Mouse (Mus musculus): ENCODE measurements around the gene Tmem223. TPM values are rescaled to one million over a fixed set of nuclear protein-coding genes. Genes with fewer than 3 reads are reported as not detected.

Tmem223 gene
- 10 to 100 TPM; 24.2 to 30.1 TPM for total RNA-seq (2023)

GRCm38 (mm10) chr19:8770567-8771270, at the start of gene Tmem223:
Gene Tmem223 (plus strand): TSS chr19:8770996.

GRCm38 (mm10) chr19:8722907-8723573, 47.8 kb upstream of the Tmem223 start, which contains the start of gene Slc3a2:
Gene Slc3a2 (minus strand): TSS chr19:8723369.

GRCm38 (mm10) chr19:8735389-8736159, 35.2 kb upstream of the Tmem223 start, which contains the start of gene Wdr74:
Gene Wdr74 (plus strand): TSS chr19:8735827.

GRCm38 (mm10) chr19:8740603-8741002, 30.2 kb upstream of the Tmem223 start, which contains the start of gene 1700092M07Rik:
Gene 1700092M07Rik (plus strand): TSS chr19:8740718.

GRCm38 (mm10) chr19:8741243-8741869, 29.4 kb upstream of the Tmem223 start, which contains the start of gene Stx5a:
Gene Stx5a (plus strand): TSS chr19:8741413.

GRCm38 (mm10) chr19:8756635-8757387, 14.0 kb upstream of the Tmem223 start, which contains the start of gene Nxf1:
Gene Nxf1 (plus strand): TSS chr19:8757073.

GRCm38 (mm10) chr19:8774086-8774835, 3.5 kb downstream of the Tmem223 start, which contains the start of gene Tmem179b:
Gene Tmem179b (minus strand): TSS chr19:8774467.

GRCm38 (mm10) chr19:8786008-8786781, 15.4 kb downstream of the Tmem223 start, which contains the start of gene Taf6l:
Gene Taf6l (minus strand): TSS chr19:8786417.

GRCm38 (mm10) chr19:8798264-8798946, 27.6 kb downstream of the Tmem223 start, which contains the start of gene Polr2g:
Gene Polr2g (minus strand): TSS chr19:8798577.

GRCm38 (mm10) chr19:8802130-8802821, 31.5 kb downstream of the Tmem223 start, which contains the start of gene Zbtb3:
Gene Zbtb3 (plus strand): TSS chr19:8802555.

GRCm38 (mm10) chr19:8818801-8819595, 48.2 kb downstream of the Tmem223 start, which contains the start of gene Ttc9c:
Gene Ttc9c (minus strand): TSS chr19:8819333.

GRCm38 (mm10) chr19:8819596-8820423, 49.0 kb downstream of the Tmem223 start, which contains the start of gene Hnrnpul2:
Gene Hnrnpul2 (plus strand): TSS chr19:8820010.

